Mouse (Mus musculus) embryonic fibroblast, embryonic 13.5 days (primary cell): ENCODE results near the gene Gm17387. TPM values are rescaled to one million over a fixed set of nuclear protein-coding genes. Genes with fewer than 3 reads are reported as not detected.

Experiments
- H3K27ac ChIP-seq: 2 replicates; pipeline ENCODE4 v1.5.1; 2012; ENCODE audit warnings: low read length, control low read depth, inconsistent platforms; ENCODE audit not compliant: insufficient read depth
- H3K4me1 ChIP-seq: 2 replicates; pipeline ENCODE4 v1.6.1; 2011; ENCODE audit warnings: low read length; ENCODE audit not compliant: control insufficient read depth, insufficient read depth
- H3K4me3 ChIP-seq: 2 replicates; pipeline ENCODE4 v1.5.1; 2011; ENCODE audit warnings: mild to moderate bottlenecking, control low read depth, low read length; ENCODE audit not compliant: insufficient read depth
- CTCF ChIP-seq: IDR thresholded peaks from 2 replicates; pipeline ENCODE4 v1.5.1; 2011; ENCODE audit warnings: mild to moderate bottlenecking, control low read depth, low read length, moderate library complexity, borderline replicate concordance; ENCODE audit not compliant: insufficient read depth
- POLR2A ChIP-seq: IDR thresholded peaks from 2 replicates; pipeline ENCODE4 v1.6.1; 2011; ENCODE audit warnings: low read depth, mild to moderate bottlenecking, control low read depth, low read length, moderate library complexity
- polyA plus RNA-seq: library from polyadenylated mRNA; stranded (reverse); fragments of >200 nt; gene quantifications from 2 replicates; pipeline ENCODE4 v1.2.4, GENCODE M21; 2011; ENCODE audit warnings: low read depth; ENCODE audit not compliant: missing spikeins, insufficient read length

Gm17387 gene
- polyA plus RNA-seq, 1 experiment: not detected

DNA sequence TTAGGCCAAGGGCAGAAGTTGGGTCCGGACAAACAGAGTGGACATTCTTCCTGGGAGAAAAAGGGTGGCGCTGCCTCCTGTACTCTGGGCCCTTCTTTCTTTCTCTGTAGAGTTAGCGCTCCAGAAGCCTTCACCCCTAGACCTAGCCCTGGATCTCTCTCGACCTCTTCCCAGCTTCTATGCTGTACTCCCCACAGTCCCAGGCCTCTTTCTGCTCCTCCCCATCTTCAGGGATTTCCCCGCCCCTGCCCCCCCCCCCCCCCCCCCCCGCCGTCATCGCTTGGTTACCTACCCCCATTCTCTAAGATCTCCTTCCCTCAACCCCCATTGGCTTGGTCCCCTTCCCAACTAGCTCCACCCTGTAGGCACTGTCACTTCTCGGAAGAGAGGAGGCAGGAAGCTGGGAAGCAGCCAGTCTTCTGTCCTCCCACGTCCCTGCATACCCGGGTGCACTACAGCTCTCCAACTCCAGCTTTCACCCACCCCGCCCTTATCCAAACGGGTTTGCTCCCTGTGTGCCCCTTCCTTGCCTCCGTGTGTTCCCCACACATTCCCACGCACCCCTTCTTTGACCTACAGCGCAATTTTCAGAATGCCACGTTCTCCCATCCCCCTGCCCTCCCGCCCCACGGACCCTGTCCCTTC is 18.8 kb downstream of the Gm17387 start:
- Histone ChIP-seq H3K4me1 (peaks cover 12% of the 10 kb centered on the region), H3K27ac (peak overlapping the region; percentile 99), H3K4me3 (peak overlapping the region; percentile 17)
- TF ChIP-seq CTCF: no peak
- TF ChIP-seq POLR2A: peak; percentile 71

DNA sequence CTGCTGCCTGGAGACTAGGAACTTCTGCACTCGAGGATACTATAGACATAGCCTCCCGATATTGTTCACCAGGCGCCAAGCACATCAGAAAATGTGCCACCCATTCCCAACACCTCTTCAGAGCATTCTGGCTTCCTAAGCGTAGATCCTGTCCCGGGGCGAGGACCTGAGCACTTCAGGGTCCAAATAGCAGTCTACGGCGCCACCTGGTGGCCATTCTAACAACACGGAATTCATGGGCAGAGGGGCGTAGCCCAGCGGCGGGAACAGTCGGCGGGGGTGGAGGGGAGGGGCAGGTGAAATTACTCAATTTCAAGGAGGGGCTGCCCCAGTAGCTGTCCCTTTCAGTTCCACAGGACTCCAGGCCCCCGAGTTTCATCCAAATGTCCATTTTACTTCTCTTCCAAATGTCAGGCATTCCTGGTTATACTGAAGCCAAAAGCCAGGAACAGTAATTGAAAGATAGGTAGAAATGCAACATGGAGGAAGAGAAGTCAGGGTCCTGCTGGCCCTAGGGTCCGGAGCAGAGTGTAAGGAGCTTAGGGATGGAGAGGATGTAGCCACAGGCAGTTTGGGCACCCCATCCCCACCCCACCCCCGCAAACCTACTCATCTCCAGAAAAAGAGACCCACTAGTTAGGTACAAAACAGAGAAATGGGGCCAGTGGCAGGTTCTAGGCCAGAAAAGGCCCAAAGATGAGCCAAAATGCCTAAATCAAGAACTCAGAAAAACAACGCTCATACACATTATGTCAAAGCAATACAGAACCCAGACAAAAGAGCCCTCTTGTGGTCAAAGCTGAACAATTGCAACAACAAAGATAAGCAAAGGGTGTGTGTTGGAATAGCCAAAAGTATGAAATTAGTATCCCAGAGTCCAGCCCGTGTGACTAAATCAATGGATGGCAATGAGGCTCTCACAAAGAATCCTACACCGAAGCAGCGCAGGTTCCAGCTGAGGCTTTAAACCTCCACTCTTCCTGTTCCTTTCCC is 19.6 kb downstream of the Gm17387 start:
- H3K4me3 ChIP-seq: peak overlapping the region; percentile 17
- peak; percentile 72 for TF ChIP-seq CTCF
- TF ChIP-seq POLR2A: peak; percentile 19

DNA sequence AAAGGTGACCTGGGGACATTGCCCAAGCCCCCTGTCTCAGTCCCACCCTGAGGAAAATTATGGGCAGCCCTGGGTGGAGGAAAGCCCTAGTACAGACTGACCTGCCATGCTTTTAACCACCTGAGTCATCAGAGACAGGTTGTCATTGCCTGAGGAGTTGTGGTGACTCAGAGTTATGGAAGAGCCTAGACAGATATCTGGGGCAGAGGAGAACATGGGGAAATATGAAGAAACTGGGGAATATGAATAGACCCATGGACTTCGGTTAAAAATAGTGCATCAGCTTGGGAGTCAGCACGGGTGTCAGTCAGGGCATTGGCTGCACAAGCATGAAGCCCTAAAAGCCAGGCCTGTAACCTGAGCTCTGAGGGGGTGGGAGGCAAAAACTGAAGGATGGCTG is 20.4 kb downstream of the Gm17387 start:
- TF ChIP-seq POLR2A: no peak
- peaks cover 12% of the 10 kb centered on the region for H3K4me1 ChIP-seq
- H3K4me3 ChIP-seq: no peak overlapping the region
- no peak overlapping the region for H3K27ac ChIP-seq

More for the DNA sequence above, 19.6 kb downstream of the Gm17387 start:
- peak overlapping the region; percentile 76 for H3K27ac ChIP-seq
- H3K4me1 ChIP-seq: peaks cover 12% of the 10 kb centered on the region

DNA sequence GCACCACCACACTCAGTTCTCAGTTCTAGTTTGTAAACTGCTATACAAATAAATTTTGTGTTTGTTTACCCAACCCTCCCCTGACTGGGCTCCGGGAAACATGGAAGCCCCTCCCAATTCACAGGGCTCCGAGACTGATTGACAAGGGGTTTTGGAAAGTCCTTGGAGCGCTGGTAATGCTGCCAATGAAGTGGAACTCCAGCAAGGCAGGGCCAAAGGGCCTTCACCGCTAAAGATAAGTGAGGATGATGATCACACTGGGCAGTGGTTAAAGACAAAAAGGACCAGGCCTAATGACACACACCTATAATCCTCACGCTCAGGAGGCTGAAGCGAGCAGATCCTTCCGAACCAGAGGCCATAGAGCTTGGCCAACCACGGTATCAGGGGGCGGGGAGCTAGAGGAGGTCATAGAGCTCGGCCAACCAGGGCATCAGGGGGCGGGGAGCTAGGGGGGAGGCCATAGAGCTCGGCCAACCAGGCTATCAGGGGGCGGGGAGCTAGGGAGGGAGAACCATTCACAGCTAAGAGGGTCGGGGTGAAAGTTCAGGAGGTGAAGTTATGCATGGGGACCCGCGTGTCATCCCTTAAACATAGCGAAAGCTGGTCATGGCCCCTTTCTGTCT is 22.2 kb downstream of the Gm17387 start:
- H3K27ac ChIP-seq: no peak overlapping the region
- peaks cover 12% of the 10 kb centered on the region for H3K4me1 ChIP-seq
- TF ChIP-seq POLR2A (no peak), CTCF (no peak)
- no peak overlapping the region for H3K4me3 ChIP-seq

DNA sequence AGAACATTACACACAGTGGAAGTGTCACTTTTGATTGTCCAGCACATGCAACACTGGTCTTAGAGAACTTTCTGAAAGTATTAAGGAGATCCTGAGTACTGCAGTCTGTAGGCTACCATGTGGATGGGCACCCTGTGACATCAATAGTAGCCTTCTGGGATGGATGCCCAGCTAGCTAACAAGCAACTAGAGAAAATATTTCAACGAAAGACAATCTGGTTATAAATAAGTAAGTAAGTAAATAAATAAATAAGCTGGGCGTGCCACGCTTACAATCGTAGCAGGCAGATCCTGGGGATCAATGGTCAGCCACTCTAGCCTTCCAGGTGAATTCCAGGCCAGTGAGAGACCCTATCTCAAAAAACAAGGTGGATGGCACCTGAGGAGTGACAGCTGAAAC is 23.1 kb downstream of the Gm17387 start:
- H3K27ac ChIP-seq: no peak overlapping the region
- peaks cover 5% of the 10 kb centered on the region for H3K4me1 ChIP-seq
- TF ChIP-seq CTCF: no peak
- no peak for TF ChIP-seq POLR2A
- no peak overlapping the region for H3K4me3 ChIP-seq

DNA sequence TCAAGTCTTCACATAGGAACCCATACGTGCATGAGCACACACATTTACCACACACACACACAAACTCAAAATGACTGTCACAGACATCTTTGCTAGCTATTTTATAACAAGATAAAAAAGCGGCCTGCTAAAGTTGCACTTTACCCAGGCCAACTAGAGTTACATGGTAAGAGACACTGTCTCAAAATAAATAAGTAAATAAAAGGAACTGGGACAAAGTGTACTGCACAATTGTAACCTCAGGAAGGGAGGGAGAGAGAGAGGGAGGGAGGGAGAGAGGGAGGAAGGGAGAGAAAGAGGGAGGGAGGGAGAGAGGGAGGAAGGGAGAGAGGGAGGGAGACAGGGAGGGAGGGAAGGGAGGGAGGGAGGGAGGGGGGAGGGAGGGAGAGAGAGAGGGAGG is 23.5 kb downstream of the Gm17387 start:
- no peak for TF ChIP-seq CTCF
- no peak for TF ChIP-seq POLR2A
- H3K4me3 ChIP-seq: no peak overlapping the region
- peaks cover 1% of the 10 kb centered on the region; the same call in 1 of the 2 replicates for H3K4me1 ChIP-seq
- no peak overlapping the region for H3K27ac ChIP-seq

DNA sequence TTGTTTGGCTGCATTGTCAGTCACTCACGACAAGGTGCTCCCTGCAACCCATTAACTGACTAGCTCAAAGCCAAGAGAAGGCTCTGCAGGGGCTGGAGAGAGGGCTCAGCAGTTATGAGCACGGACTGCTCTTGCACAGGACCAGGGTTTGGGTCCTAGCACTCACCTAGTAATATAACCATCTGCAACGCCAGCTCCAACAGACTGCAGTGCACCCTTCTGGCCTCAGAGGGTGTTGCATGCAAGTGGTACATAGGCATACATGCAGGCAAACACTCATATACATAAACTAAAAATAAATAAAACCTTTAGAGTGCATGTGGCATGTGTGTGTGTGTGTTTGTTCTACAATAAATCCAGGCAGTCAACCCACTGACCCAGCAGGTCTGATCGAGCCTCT is 26.9 kb downstream of the Gm17387 start:
- Histone ChIP-seq H3K4me1 (no peaks in the 10 kb centered on the region), H3K27ac (no peak overlapping the region), H3K4me3 (no peak overlapping the region)
- TF ChIP-seq POLR2A (no peak), CTCF (no peak)

DNA sequence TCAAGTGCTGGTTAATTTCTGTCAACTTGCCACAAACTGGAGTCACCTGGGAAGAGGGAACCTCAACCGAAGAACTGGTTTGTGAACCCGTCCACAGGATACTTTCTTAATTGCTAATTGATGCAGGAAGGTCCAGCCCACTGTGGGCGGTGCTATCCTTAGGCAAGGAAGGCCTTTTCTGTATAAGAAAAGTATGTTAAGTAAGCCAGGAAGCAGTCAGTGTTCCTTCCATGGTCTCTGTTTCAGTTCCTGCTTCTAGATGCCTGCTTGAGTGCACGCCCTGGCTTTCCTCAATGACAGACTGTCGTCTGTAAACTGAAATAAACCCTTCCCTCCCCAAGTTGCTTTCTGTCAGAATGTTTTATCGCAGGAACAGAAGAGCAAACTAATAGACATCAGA is 28.0 kb downstream of the Gm17387 start:
- TF ChIP-seq CTCF (no peak), POLR2A (no peak)
- Histone ChIP-seq H3K4me1 (no peaks in the 10 kb centered on the region), H3K27ac (no peak overlapping the region), H3K4me3 (no peak overlapping the region)

DNA sequence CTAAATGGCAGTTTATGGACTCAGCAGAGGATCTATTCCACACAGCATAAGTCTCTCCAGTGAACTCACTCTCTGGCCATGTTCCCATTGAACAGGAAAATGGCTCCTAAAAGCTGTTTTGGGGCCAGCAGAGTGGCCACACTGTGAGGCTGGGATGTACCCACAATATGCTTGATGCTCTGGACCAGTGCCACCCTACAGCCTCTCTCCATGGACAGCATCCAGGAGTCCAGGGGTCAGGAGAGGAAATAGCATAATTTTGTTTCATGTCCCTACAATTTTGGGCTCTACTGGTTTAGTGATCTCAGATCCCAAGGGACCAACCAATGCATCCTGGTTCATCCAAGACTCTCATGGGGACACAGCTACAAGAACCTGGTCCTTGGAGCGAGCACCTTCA is 28.6 kb downstream of the Gm17387 start:
- no peak overlapping the region for H3K4me3 ChIP-seq
- no peak overlapping the region for H3K27ac ChIP-seq
- no peaks in the 10 kb centered on the region for H3K4me1 ChIP-seq
- TF ChIP-seq POLR2A: no peak
- no peak for TF ChIP-seq CTCF
